Mouse (Mus musculus) kidney, embryonic 16.5 days (tissue): ENCODE data around the gene 4931429L15Rik. TPM values are rescaled to one million over a fixed set of nuclear protein-coding genes. Genes with fewer than 3 reads are reported as not detected.

Experiments
- ATAC-seq: fragments of 200-750 bp; cut with Nextera tagmentation; 2 replicates; pipeline ENCODE4 v1.8.0; 2017; ENCODE audit warnings: moderate TSS enrichment; ENCODE audit not compliant: low FRiP score, low TSS enrichment
- H3K27ac ChIP-seq: fragments of 300-500 bp; sonication (generic); 2 replicates; pipeline ENCODE4 v1.5.1; 2014; ENCODE audit warnings: low read length
- H3K27me3 ChIP-seq: fragments of 300-500 bp; sonication (generic); 2 replicates; pipeline ENCODE4 v1.6.1; 2014; ENCODE audit warnings: low read length, control low read depth, mixed read lengths; ENCODE audit not compliant: insufficient read depth
- H3K36me3 ChIP-seq: fragments of 300-500 bp; sonication (generic); 2 replicates; pipeline ENCODE4 v1.6.1; 2014; ENCODE audit warnings: low read length, control low read depth, mixed read lengths; ENCODE audit not compliant: insufficient read depth
- H3K4me1 ChIP-seq: fragments of 300-500 bp; sonication (generic); 2 replicates; pipeline ENCODE4 v1.6.1; 2014; ENCODE audit warnings: low read length, control low read depth, mixed read lengths; ENCODE audit not compliant: insufficient read depth
- H3K4me2 ChIP-seq: fragments of 300-500 bp; sonication (generic); replicated peaks from 2 replicates; pipeline ENCODE4 v1.6.1; 2014; ENCODE audit warnings: low read depth, low read length
- H3K4me3 ChIP-seq: fragments of 300-500 bp; sonication (generic); 2 replicates; pipeline ENCODE4 v1.5.1; 2014; ENCODE audit warnings: mild to moderate bottlenecking, low read length
- H3K9ac ChIP-seq: fragments of 300-500 bp; sonication (generic); replicated peaks from 2 replicates; pipeline ENCODE4 v1.6.1; 2014; ENCODE audit warnings: low read length
- H3K9me3 ChIP-seq: fragments of 300-500 bp; sonication (generic); 2 replicates; pipeline ENCODE4 v1.6.1; 2016; ENCODE audit warnings: low read length, control low read depth
- WGBS: fragments of 180-500 bp; shearing (Covaris S2); extraction: QIAGEN DNeasy Blood & Tissue Kit; methylation state at CpG from one replicate; pipeline ENCODE4 v1.1.7; 2014; 5-methylcytosine and 5-hydroxymethylcytosine counted together
- polyA plus RNA-seq: library from polyadenylated mRNA; unstranded; fragments of >200 nt; fragmentation: Nextera tagmentation; extraction: Ambion mirVana; gene quantifications from 2 replicates; pipeline ENCODE4 v1.2.1, GENCODE M21; 2015

The 4931429L15Rik gene
- polyA plus RNA-seq, 1 experiment from 2014 or later, result not detected

DNA sequence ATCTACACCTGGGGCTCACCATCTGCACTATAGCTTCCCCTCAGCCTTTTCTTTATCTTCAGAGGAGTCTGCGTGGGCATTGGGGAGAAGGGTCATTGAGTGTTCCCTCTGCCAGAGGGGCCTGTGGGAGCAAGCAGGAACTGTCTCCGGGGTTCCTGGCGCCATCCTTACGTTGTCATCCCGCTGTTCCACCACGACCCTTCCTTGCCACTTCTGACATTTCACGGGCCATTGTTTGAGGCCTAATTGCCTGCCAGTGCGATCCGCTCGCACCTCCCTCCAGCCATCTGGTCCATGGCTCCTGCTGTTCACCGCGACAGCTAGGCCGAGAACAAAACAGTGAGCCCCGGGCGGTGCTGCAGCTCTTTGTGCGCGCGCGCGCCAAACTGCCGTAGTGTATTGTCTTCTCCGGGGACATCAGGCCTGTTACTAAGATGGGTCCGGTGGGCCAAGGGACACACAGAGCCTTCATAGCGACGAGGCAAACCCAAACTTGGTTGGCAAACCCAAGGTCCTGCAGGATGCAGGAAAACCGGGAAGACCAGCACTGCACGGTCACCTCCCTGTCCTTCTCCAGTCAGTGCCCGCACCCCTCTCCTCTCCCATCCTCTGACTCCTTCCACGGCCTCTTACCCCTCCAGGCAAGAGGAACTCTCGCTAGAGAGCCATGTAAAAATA is 8.9 kb upstream of the 4931429L15Rik start:
- 5% methylated on average over 30 of the region's 30 CpGs for WGBS

DNA sequence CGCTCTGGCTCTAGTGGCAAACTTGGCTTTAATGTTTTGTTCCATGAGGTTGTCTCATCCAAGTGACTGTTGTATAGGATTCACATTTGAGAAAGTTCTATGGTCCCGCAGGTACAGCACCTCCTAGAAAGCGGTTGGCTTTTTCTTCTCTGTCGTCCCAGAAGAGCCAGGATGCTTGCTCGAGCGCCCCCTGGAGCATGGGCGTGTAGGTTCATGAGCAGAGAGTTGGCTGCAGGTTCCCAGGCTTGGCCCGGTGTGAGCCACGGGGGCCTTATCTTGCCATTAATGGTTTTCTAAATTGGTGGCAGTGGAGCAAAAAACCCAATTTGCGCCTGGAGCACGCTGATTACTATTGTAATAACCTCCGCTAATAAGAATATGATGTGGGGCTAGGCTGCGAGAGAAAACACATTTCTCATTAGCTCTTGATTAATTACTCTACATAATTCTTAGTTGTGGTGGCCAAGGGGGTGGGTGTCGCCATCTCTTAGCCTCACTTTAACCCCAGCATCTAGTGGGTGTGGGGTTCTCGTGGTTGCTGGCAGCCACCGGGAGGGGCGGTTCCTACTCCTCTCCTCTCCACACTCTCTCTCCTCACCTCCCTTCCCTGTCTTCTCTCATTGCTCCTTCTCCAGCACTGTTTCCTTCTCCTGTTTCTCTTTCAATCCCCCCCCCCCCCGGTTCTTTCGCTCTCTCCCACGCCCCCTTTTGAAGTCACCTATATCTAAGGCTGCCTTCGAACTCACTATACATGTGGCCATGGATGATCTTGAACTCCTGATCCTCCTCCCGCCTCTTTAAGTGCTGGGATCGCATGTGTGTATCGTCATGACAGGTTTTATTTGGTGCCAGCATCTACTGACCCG is 8.2 kb upstream of the 4931429L15Rik start:
- Histone ChIP-seq H3K36me3 (no peaks in the 10 kb centered on the region), H3K4me2 (peak overlapping the region; percentile 66), H3K27me3 (no peaks in the 10 kb centered on the region), H3K4me1 (peaks cover 15% of the 10 kb centered on the region), H3K4me3 (peak overlapping the region; percentile 38; the same call in 1 of the 2 replicates), H3K9me3 (no peaks in the 10 kb centered on the region), H3K27ac (no peak overlapping the region), H3K9ac (peak overlapping the region; percentile 66; the same call in 1 of the 2 replicates)
- 68% methylated on average over 25 of the region's 25 CpGs for WGBS
- no peak for ATAC-seq

More for the DNA sequence above, 8.9 kb upstream of the 4931429L15Rik start:
- Histone ChIP-seq H3K4me3 (peak overlapping the region; percentile 38), H3K27ac (peak overlapping the region; percentile 50), H3K36me3 (no peaks in the 10 kb centered on the region), H3K4me2 (peak overlapping the region; percentile 66), H3K27me3 (no peaks in the 10 kb centered on the region), H3K9me3 (no peaks in the 10 kb centered on the region), H3K4me1 (peaks cover 15% of the 10 kb centered on the region), H3K9ac (peak overlapping the region; percentile 66)
- ATAC-seq, result peak; percentile 58; the same call in 1 of the 2 replicates

DNA sequence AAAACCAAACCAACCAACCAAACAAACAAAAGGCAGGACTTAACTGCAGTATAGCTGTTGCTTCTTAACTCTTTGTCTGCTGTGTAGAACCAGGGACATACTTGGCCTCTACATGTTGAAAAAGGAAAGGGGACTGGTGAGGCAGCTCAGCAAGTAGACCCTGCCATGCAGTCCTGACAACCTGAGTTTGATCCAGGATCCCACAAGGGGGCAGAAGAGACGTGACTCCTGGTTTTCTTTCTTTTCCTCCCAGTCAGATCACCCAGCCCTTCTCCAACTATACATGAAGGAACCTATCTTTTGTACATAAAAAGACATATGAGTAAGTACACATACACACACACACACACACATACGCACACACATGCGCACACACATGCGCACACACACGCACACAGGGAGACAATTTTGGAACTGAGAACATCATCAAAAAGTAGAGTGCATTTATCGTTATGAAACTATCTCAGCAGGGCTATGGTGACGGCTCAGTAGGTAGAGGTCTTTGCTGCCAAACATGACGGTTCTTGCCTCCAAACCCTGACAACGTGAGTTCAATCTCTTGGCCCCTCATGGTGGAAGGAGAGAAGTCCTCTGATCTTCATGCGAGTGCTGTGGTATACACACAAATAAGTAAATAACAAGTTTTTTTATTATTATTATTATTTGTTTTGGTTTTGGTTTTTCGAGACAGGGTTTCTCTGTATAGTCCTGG is 7.1 kb upstream of the 4931429L15Rik start:
- 91% methylated on average over 11 of the region's 11 CpGs for WGBS
- no peak for ATAC-seq
- H3K4me3 ChIP-seq, result no peak overlapping the region
- H3K4me2 ChIP-seq, result no peak overlapping the region
- H3K27me3 ChIP-seq, result no peaks in the 10 kb centered on the region
- H3K4me1 ChIP-seq, result peaks cover 15% of the 10 kb centered on the region
- no peaks in the 10 kb centered on the region for H3K36me3 ChIP-seq
- no peaks in the 10 kb centered on the region for H3K9me3 ChIP-seq
- H3K9ac ChIP-seq, result no peak overlapping the region
- H3K27ac ChIP-seq, result no peak overlapping the region

DNA sequence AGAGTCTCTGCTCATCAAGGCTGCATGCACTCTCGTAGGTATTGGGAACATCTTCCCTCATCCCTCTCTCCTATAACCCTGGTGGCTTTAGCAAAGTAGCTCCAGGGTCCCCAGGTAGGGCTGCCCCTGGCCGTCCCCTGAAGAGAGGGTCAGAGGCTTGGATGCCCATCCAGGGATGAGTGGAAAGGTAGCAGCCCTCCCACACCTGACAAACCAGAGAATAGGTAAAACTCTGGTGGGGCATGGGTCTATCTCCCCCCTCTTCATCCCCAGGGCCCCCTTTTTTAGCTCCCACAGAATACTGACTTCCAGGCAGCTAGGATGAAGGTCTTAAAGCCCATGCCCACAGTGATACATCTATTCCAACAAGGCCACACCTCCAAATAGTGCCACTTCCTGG is 675 bp upstream of the 4931429L15Rik start:
- WGBS, result 93% methylated on average over 2 of the region's 2 CpGs
- no peak for ATAC-seq
- Histone ChIP-seq H3K4me2 (no peak overlapping the region), H3K27me3 (no peaks in the 10 kb centered on the region), H3K9ac (no peak overlapping the region), H3K4me1 (no peaks in the 10 kb centered on the region), H3K4me3 (no peak overlapping the region), H3K9me3 (0 out of 2 replicates have a peak, but pooled peaks cover 6% of the 10 kb centered on the region), H3K27ac (no peak overlapping the region), H3K36me3 (no peaks in the 10 kb centered on the region)

DNA sequence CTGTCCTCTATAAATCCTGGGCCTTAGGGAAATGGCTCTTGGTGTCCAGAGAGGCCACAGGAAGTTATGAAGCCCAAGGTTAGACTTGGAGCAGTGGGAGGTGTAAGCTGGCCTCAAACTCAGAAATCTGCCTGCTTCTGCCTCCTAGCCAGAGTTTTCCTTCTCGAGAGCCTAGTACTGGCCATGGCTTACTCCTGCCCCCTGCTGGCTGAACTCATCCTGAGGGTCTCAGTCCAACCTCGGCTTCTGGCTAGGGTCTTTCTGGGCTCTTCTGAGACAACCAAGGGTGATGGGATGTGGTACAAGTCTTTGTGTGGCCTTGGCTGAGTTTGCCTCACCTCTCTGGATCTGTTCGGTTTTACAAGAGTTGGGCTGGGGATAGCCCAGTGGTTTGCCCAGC is 1.8 kb downstream of the 4931429L15Rik start:
- WGBS, result 92% methylated on average over 3 of the region's 3 CpGs
- Histone ChIP-seq H3K4me2 (no peak overlapping the region), H3K27me3 (no peaks in the 10 kb centered on the region), H3K27ac (no peak overlapping the region), H3K9ac (no peak overlapping the region), H3K4me1 (no peaks in the 10 kb centered on the region), H3K9me3 (0 out of 2 replicates have a peak, but pooled peaks cover 6% of the 10 kb centered on the region), H3K4me3 (no peak overlapping the region), H3K36me3 (no peaks in the 10 kb centered on the region)
- ATAC-seq, result no peak

DNA sequence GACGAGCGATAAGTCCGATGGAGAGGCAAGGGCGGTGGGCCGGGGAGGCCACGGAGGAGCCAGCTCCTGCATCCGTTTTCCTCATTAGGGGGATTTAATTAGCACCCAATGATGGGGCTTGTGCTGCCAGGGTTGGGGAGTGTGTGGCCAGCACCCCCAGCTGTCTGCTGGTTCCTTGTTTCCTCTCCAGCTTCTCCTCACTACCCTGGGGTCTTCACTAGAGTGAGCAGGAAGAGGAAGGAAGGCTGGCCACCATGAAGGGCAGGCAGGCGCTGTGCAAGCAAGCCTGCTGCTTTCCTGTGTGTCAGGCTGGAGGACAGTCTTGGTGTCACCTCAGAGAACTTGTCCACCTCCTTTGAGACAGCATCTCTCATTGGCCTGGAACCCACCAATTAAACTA is 2.9 kb downstream of the 4931429L15Rik start:
- 54% methylated on average over 8 of the region's 8 CpGs for WGBS
- Histone ChIP-seq H3K4me1 (no peaks in the 10 kb centered on the region), H3K27ac (no peak overlapping the region), H3K36me3 (no peaks in the 10 kb centered on the region), H3K9ac (no peak overlapping the region), H3K9me3 (0 out of 2 replicates have a peak, but pooled peaks cover 6% of the 10 kb centered on the region), H3K4me2 (no peak overlapping the region), H3K27me3 (no peaks in the 10 kb centered on the region), H3K4me3 (no peak overlapping the region)
- ATAC-seq, result no peak

DNA sequence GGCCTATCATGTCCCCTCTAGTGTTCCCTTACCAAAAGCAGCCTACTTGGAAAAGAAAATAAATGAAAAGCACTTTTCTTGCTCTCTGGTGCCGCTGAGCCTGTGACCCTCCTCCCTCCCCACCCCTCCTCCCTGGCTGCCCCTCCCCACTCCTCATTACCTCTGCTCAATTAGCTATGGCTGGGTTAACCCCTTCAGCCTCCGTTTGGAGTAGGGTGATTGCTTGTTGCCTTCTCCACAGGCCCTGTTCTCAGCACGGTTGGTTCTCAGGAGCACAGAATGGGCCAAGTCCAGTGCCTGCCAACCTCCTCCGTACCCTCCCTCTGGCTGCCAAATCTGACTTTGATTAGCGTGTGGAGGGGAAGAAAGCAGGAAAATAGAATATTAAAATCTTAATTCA is 3.4 kb downstream of the 4931429L15Rik start:
- H3K4me2 ChIP-seq, result no peak overlapping the region
- H3K27ac ChIP-seq, result no peak overlapping the region
- no peaks in the 10 kb centered on the region for H3K36me3 ChIP-seq
- no peaks in the 10 kb centered on the region for H3K4me1 ChIP-seq
- 0 out of 2 replicates have a peak, but pooled peaks cover 6% of the 10 kb centered on the region for H3K9me3 ChIP-seq
- no peak for ATAC-seq
- H3K27me3 ChIP-seq, result no peaks in the 10 kb centered on the region
- no peak overlapping the region for H3K9ac ChIP-seq
- WGBS, result 27% methylated on average over 5 of the region's 5 CpGs
- H3K4me3 ChIP-seq, result no peak overlapping the region

DNA sequence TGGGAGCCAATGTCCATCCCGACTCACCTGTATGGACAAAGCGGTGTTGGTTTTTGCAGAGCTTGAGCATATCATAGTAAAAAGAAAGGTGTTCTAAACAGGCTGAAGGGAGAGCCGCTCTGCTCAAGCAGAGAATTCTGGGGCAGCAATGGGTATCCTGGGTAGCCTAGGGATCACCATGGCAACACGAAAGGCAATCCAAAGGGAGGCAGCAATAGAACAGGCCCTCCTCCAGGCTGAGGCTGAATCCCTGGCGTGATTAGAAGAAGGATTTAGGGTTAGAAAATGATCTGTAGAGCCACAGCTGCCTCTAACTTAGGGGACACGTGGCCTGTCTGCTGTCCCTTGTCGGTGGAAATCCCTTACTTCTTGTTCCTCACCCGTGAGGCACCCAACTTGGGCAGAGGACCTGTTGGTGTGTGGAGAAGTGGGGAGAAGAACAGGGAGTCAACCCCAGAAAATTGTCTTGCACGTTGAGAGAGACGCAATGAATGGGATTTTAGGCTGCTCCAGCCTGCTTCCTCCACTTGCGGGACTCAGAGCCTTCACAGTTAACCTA is 3.9 kb downstream of the 4931429L15Rik start:
- Histone ChIP-seq H3K4me2 (no peak overlapping the region), H3K4me3 (no peak overlapping the region), H3K9ac (no peak overlapping the region), H3K27me3 (no peaks in the 10 kb centered on the region), H3K4me1 (no peaks in the 10 kb centered on the region), H3K36me3 (no peaks in the 10 kb centered on the region), H3K9me3 (0 out of 2 replicates have a peak, but pooled peaks cover 6% of the 10 kb centered on the region), H3K27ac (no peak overlapping the region)
- WGBS, result 39% methylated on average over 11 of the region's 11 CpGs
- ATAC-seq, result 0 out of 2 replicates have a peak, but pooled peaks have one; percentile 30

DNA sequence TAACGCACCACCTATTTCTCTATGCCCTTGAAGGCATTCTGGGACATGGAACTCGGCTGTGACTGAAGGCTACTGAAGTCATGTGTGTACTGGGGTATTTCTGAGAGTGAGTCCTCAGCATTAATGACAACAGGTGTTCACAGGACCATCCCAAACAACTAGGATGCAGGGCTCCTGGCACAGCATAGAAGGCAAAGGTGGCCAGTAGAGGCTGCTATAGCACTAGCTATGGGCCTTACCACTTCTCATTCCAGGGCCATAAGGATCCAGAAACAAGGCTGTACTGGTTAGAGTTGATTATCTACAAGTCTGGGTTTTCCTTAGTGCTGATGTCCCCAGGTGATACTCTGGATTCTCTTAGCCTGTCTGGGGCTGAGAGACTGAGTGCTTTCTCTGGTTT is 4.9 kb downstream of the 4931429L15Rik start:
- no peak overlapping the region for H3K4me2 ChIP-seq
- H3K27me3 ChIP-seq, result no peaks in the 10 kb centered on the region
- H3K27ac ChIP-seq, result no peak overlapping the region
- no peak for ATAC-seq
- 40% methylated on average over 2 of the region's 2 CpGs for WGBS
- no peaks in the 10 kb centered on the region for H3K4me1 ChIP-seq
- no peak overlapping the region for H3K9ac ChIP-seq
- H3K36me3 ChIP-seq, result no peaks in the 10 kb centered on the region
- no peak overlapping the region for H3K4me3 ChIP-seq
- H3K9me3 ChIP-seq, result 0 out of 2 replicates have a peak, but pooled peaks cover 5% of the 10 kb centered on the region
